Mouse (Mus musculus) heart, embryonic 13.5 days (tissue): ENCODE data around the gene Kctd2. TPM values are rescaled to one million over a fixed set of nuclear protein-coding genes. Genes with fewer than 3 reads are reported as not detected.

ENCODE experiments used
- ATAC-seq: fragments of 200-750 bp; cut with Nextera tagmentation; 2 replicates; pipeline ENCODE4 v1.8.0; 2017; ENCODE audit warnings: moderate TSS enrichment; ENCODE audit not compliant: insufficient number of reproducible peaks, low FRiP score, low TSS enrichment; ENCODE audit errors: extremely low read depth
- H3K27ac ChIP-seq: fragments of 300-500 bp; sonication (generic); replicated peaks from 2 replicates; pipeline ENCODE4 v1.5.1; 2015; ENCODE audit warnings: moderate library complexity, mild to moderate bottlenecking, inconsistent platforms
- H3K27me3 ChIP-seq: fragments of 300-500 bp; sonication (generic); replicated peaks from 2 replicates; pipeline ENCODE4 v1.6.1; 2015; ENCODE audit warnings: mild to moderate bottlenecking, inconsistent platforms
- H3K36me3 ChIP-seq: fragments of 300-500 bp; sonication (generic); 2 replicates; pipeline ENCODE4 v1.6.1; 2015; ENCODE audit warnings: mild to moderate bottlenecking, inconsistent platforms
- H3K4me1 ChIP-seq: fragments of 300-500 bp; sonication (generic); 2 replicates; pipeline ENCODE4 v1.6.1; 2015; ENCODE audit warnings: inconsistent platforms
- H3K4me2 ChIP-seq: fragments of 300-500 bp; sonication (generic); 2 replicates; pipeline ENCODE4 v1.6.1; 2015; ENCODE audit warnings: inconsistent platforms, mild to moderate bottlenecking, moderate library complexity
- H3K4me3 ChIP-seq: fragments of 300-500 bp; sonication (generic); 2 replicates; pipeline ENCODE4 v1.5.1; 2015; ENCODE audit warnings: moderate library complexity, mild to moderate bottlenecking, inconsistent platforms
- H3K9ac ChIP-seq: fragments of 300-500 bp; sonication (generic); 2 replicates; pipeline ENCODE4 v1.6.1; 2015; ENCODE audit warnings: inconsistent platforms, mild to moderate bottlenecking, moderate library complexity
- H3K9me3 ChIP-seq: fragments of 300-500 bp; sonication (generic); 2 replicates; pipeline ENCODE4 v1.6.1; 2016; ENCODE audit warnings: inconsistent platforms
- WGBS: fragments of 180-500 bp; shearing (Covaris S2); methylation state at CpG from one replicate; pipeline ENCODE4 v1.1.7; 2015; ENCODE audit warnings: mixed read lengths; 5-methylcytosine and 5-hydroxymethylcytosine counted together
- polyA plus RNA-seq: library from polyadenylated mRNA; unstranded; fragments of >200 nt; fragmentation: Nextera tagmentation; extraction: Ambion mirVana; gene quantifications from 2 replicates; pipeline ENCODE4 v1.2.1, GENCODE M21; 2015

The Kctd2 gene
- 8.8 and 12.1 TPM in 2 replicates for polyA plus RNA-seq

DNA sequence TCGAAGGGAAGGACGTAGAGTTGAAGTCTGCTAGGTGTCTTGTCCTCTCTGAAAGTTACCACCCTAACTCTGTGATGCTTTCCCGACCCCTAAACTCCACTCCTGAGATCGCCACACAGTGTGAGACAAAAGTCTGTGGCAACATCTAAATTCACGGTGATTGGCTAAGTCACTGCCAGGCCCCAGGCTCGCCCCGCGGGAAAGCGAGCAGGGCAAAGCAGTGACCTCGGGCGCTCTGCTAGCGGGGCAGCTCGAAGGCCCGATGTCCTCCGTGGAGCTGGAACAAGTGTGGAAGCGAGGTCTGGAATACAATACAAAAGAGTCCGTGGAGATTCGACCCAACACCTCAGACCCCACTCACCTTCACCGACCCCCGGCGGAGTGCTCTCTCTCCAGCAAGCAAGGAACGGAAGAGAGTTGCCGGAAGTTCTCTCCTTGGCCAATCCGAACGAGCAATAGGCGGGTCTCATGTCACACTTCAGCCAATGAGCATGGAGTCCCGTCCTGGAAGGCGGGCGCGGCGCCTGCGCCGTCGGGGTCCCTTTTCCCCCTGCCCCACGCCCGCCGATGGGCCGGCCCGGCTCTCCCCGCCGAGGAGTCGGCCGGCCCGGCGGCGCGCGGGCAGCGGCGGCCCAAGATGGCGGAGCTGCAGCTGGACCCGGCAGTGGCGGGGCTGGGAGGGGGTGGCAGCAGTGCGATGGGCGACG is at the start of gene Kctd2, which contains the start of gene Atp5h:
TSS of gene Kctd2 (plus strand) at position 598 of the 707 bp plus-strand sequence.
TSS of gene Atp5h (minus strand) at position 432 of the 707 bp plus-strand sequence.
- Histone ChIP-seq H3K4me1 (peaks cover 64% of the 10 kb centered on the region), H3K4me2 (peak within 1 kb of the TSS; percentile 96), H3K9ac (peak within 1 kb of the TSS; percentile 98), H3K36me3 (peaks cover 59% of the 10 kb centered on the region), H3K27ac (peak within 1 kb of the TSS; percentile 93), H3K27me3 (no peaks in the 10 kb centered on the region), H3K4me3 (peak within 1 kb of the TSS; percentile 96), H3K9me3 (no peaks in the 10 kb centered on the region)
- ATAC-seq: peak; percentile 97
- under 1% methylated on average over 53 of the region's 56 CpGs for WGBS

DNA sequence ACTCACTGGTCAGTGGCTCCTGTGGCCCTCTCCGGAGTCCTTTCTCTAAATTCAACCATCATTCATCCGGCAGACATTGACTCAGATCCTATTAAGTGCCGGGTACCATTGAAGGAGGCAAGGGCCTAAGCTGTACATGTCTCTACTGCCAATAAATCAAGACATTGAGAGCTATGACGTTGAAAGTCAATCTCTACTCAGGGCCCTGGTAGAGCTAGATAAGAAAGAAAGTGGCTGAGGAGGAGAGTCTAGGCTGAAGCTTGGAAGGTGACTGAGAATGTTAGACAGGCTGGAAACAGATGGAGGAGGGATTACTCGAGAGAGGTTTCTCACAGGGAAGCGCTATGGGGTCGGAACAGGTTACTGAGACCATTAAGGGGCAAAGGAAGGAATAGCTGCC is 49.6 kb upstream of the Kctd2 start:
- 47% methylated on average over 7 of the region's 7 CpGs for WGBS
- H3K27ac ChIP-seq: no peak overlapping the region

DNA sequence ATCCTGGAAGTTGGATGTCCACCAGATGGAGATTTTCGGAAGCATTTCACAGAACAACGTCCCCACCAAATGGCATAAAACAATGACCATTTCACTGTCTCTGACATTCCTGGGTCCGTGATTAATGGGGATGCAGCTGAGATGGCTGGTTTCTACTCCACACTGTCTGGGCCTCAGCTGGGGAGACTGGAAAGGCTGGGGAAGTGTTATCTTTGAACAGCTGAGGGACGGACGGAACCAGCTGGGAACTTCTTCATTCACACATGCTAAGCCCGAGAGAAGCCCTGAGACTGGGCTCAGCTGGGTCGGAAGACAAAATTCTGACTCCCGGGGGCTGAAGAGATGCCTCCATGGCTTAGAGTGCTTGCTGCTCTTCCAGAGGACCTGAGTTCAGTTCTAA is 48.6 kb upstream of the Kctd2 start:
- no peak overlapping the region for H3K9ac ChIP-seq
- H3K9me3 ChIP-seq: no peaks in the 10 kb centered on the region
- H3K36me3 ChIP-seq: no peaks in the 10 kb centered on the region
- ATAC-seq: no peak
- WGBS: 45% methylated on average over 8 of the region's 8 CpGs
- H3K4me3 ChIP-seq: no peak overlapping the region
- H3K27ac ChIP-seq: no peak overlapping the region
- peaks cover 93% of the 10 kb centered on the region for H3K27me3 ChIP-seq
- peaks cover 31% of the 10 kb centered on the region for H3K4me1 ChIP-seq
- H3K4me2 ChIP-seq: no peak overlapping the region

More for the DNA sequence above, 49.6 kb upstream of the Kctd2 start:
- Histone ChIP-seq H3K9ac (no peak overlapping the region), H3K36me3 (no peaks in the 10 kb centered on the region), H3K9me3 (no peaks in the 10 kb centered on the region), H3K4me2 (no peak overlapping the region), H3K4me1 (peaks cover 37% of the 10 kb centered on the region), H3K27me3 (peaks cover 94% of the 10 kb centered on the region), H3K4me3 (no peak overlapping the region)
- no peak for ATAC-seq

DNA sequence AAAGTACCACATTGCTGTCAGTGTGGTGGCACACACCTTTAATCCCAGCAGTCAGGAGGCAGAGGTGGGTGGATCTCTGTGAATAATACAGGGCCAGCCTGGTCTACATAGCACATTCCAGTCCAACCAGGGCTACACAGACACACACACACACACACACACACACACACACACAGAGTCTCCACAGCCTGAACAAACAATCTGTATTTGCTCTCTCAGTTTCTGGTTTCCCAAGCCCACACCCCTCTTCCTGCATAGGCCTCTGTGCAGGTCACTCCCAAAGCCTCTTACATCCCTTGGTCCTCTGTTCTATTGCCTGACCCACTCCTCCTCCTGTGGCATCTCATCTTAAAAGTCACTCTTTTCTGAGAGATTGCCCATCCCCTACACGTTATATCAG is 47.9 kb upstream of the Kctd2 start:
- no peaks in the 10 kb centered on the region for H3K36me3 ChIP-seq

DNA sequence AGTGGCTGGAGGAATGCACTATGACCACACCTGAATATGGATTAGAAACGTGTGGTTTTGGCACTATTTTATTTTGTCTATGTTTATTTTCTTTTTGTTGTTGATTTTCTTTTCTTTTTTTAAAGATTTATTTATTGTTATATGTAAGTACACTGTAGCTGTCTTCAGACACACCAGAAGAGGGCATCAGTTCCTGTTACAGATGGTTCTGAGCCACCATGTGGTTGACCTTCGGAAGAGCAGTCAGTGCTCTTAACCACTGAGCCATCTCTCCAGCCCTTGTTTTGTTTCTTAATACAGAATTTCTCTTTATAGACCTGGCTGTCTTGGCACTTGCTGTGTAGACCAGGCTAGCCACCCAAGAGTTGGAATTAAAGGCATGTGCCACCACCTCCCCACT is 47.2 kb upstream of the Kctd2 start:
- H3K4me3 ChIP-seq: no peak overlapping the region
- H3K9me3 ChIP-seq: no peaks in the 10 kb centered on the region
- H3K36me3 ChIP-seq: no peaks in the 10 kb centered on the region
- H3K27me3 ChIP-seq: peaks cover 85% of the 10 kb centered on the region
- peaks cover 17% of the 10 kb centered on the region for H3K4me1 ChIP-seq
- ATAC-seq: no peak
- no peak overlapping the region for H3K27ac ChIP-seq
- 39% methylated on average over 2 of the region's 2 CpGs for WGBS
- no peak overlapping the region for H3K9ac ChIP-seq
- no peak overlapping the region for H3K4me2 ChIP-seq

More for the DNA sequence above, 47.9 kb upstream of the Kctd2 start:
- WGBS: 37% methylated on average over 1 of the region's 1 CpGs
- Histone ChIP-seq H3K27ac (no peak overlapping the region), H3K27me3 (peaks cover 90% of the 10 kb centered on the region), H3K9ac (no peak overlapping the region), H3K4me2 (no peak overlapping the region), H3K4me1 (peaks cover 24% of the 10 kb centered on the region), H3K4me3 (no peak overlapping the region), H3K9me3 (no peaks in the 10 kb centered on the region)
- ATAC-seq: no peak

DNA sequence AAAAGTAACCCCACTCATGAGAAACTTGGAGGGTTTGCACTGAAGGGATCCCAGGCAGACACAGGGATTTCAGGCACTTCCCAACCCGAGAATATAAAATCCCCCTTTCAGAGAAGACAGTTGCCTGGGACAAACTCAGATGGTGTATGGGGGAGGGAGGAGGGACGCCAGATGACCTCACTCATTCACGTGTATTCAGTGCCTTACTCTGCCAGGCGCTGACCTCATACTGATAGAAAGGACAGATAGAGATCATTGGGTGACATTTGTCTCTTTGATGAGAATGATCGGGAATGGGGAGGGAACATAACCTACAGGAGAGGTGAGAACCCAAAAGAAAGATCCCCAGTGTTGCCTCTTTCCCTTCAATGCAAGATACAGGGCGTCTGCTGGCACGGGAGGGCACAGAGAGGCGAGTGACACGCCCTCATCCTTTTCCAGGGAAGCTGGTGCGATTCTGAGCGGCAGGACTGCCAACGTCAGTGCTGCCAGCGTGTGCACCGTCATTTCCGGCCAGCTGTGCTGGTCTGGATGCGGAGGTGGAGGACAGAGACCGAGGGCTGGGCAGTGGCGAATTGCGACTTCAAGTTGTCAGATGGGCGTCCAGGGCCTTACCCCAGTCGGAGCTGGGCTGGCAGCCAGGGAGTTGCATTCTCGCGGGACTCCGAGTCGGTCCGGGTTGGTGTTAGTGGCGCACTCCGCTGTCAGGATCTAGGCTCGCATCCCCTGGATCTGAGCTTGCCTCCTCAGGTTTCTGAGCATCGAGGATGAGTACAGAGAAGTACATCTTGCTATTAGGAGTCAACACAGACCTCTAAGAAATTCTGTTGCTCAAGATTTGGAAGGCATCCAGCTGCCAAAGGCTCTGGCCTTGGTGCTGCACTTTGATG is 45.9 kb upstream of the Kctd2 start:
- 2% methylated on average over 30 of the region's 30 CpGs for WGBS
- Histone ChIP-seq H3K27me3 (peaks cover 74% of the 10 kb centered on the region), H3K9ac (peak overlapping the region; percentile 76), H3K9me3 (no peaks in the 10 kb centered on the region; the same call in 1 of the 2 replicates), H3K36me3 (no peaks in the 10 kb centered on the region), H3K4me3 (peak overlapping the region; percentile 49), H3K4me1 (peaks cover 16% of the 10 kb centered on the region), H3K27ac (no peak overlapping the region; the same call in 1 of the 2 replicates), H3K4me2 (peak overlapping the region; percentile 82)
- no peak; the same call in 1 of the 2 replicates for ATAC-seq

DNA sequence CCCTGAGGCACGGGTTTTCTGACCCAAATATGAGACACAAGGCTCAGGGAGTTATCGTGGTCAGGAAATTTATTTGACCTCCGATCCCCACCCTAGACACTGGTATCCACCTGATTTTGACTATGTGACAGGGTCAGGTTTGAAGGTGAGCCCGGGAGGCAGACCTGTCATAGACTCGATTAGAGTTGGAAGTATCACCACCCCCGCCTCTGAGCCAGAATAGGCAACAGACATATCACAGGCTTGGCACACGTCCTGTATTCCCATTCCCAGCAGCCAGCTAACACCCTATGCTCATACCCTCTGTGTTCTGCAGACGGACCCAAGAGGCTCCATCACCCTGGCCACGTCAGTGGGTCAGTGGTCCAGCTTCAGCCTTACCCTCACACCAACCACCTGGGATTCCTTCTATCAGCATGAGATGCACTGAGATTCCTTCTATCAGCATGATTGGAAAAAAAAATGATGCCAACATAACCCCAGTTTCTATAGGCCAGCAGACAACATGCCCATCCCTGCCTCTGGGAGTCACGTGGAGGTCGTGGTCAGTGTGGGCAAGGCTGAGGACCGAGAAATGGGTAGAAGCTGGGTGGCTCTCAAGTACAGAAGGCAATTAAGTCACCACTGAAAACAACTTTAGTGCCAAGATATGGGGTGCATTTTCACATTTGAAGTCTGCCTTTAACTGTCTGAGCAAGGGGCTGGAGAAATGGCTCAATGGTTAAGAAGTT is 45.1 kb upstream of the Kctd2 start:
- Histone ChIP-seq H3K4me1 (peaks cover 16% of the 10 kb centered on the region), H3K36me3 (no peaks in the 10 kb centered on the region), H3K9ac (peak overlapping the region; percentile 76), H3K4me2 (peak overlapping the region; percentile 82), H3K9me3 (no peaks in the 10 kb centered on the region; the same call in 1 of the 2 replicates), H3K27me3 (peaks cover 66% of the 10 kb centered on the region), H3K4me3 (peak overlapping the region; percentile 49), H3K27ac (no peak overlapping the region; the same call in 1 of the 2 replicates)
- 51% methylated on average over 12 of the region's 12 CpGs for WGBS
- ATAC-seq: no peak

DNA sequence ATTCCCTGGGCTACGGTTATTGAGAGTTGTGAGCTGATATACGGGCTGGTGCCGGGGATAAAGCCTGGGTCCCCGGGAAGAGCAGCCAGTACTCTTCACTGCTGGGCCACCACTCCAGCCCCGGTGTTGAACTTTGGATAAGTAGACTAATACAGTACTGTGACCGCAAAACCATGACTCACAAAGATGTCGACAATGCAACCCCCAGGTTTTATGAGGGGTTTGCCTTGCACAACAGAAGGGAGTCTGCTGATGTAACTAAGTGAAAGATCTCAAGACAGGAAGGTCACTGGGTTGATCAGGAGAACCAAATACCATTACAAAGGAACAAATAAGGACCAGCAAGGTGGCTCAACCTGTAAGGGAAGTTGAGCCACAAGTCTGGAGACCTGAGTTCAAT is 43.2 kb upstream of the Kctd2 start:
- Histone ChIP-seq H3K36me3 (no peaks in the 10 kb centered on the region), H3K4me1 (peaks cover 21% of the 10 kb centered on the region)
- WGBS: 57% methylated on average over 7 of the region's 7 CpGs

DNA sequence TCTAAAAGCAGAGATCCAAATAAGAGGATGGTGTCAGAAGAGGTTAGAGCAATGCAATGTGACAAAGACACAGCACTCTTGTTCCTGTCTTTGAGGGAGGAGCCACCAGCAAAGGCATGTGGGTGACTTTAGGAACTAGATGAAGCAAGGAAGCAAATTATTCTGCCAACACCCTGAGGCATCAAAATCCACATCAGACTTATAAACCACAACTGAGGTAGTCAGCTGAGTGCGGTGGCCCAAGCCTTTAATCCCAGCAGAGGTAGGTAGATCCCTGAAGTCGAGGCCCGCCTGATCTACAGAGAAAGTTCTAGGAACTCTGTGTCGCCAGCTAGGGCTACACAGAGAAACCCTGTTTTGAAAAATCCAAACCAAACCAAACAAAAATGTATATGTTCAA is 42.7 kb upstream of the Kctd2 start:
- Histone ChIP-seq H3K27ac (no peak overlapping the region), H3K4me1 (peaks cover 21% of the 10 kb centered on the region), H3K27me3 (peaks cover 43% of the 10 kb centered on the region), H3K36me3 (no peaks in the 10 kb centered on the region), H3K9ac (no peak overlapping the region), H3K4me3 (no peak overlapping the region), H3K9me3 (no peaks in the 10 kb centered on the region; the same call in 1 of the 2 replicates), H3K4me2 (no peak overlapping the region)
- no peak for ATAC-seq
- WGBS: 78% methylated on average over 4 of the region's 4 CpGs

More for the DNA sequence above, 43.2 kb upstream of the Kctd2 start:
- no peak overlapping the region for H3K9ac ChIP-seq
- no peak overlapping the region for H3K4me3 ChIP-seq
- H3K27me3 ChIP-seq: peaks cover 48% of the 10 kb centered on the region
- H3K4me2 ChIP-seq: no peak overlapping the region
- H3K9me3 ChIP-seq: no peaks in the 10 kb centered on the region; the same call in 1 of the 2 replicates
- no peak for ATAC-seq
- H3K27ac ChIP-seq: no peak overlapping the region

DNA sequence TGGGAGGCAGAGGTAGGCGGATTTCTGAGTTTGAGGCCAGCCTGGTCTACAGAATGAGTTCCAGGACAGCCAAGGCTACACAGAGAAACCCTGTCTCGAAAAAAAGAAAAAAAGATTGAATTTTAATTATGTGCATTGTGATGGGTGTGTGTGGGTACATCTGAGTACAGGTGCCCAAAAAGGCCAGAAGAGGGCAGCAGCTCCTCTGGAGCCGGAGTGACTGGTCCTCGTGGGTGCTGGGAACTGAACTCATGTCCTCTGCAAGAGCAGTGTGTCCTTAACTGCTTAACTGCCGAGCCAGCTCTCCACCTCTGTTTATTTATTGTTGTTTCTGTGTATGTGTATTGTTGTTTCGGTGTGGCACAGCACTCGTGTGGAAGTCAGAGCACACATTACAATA is 42.1 kb upstream of the Kctd2 start:
- Histone ChIP-seq H3K9me3 (no peaks in the 10 kb centered on the region; the same call in 1 of the 2 replicates), H3K4me3 (no peak overlapping the region), H3K4me2 (no peak overlapping the region), H3K4me1 (peaks cover 27% of the 10 kb centered on the region), H3K27ac (no peak overlapping the region), H3K36me3 (no peaks in the 10 kb centered on the region), H3K9ac (no peak overlapping the region), H3K27me3 (peaks cover 43% of the 10 kb centered on the region)
- 75% methylated on average over 7 of the region's 7 CpGs for WGBS
- ATAC-seq: no peak
